Mouse (Mus musculus) adrenal gland, postnatal 25 days (tissue): ENCODE measurements around the gene Pramef17. TPM values are rescaled to one million over a fixed set of nuclear protein-coding genes. Genes with fewer than 3 reads are reported as not detected.
"Not testable (repeated sequence)": the region's sequence is repeated elsewhere in the genome, so short reads cannot be mapped to it uniquely, and the experiment has no call there.

Source experiments
- DNase-seq: peaks from one replicate; pipeline ENCODE4 v3.0.0; 2021; ENCODE audit warnings: mixed read lengths
- long read RNA-seq: library from polyadenylated mRNA; stranded (forward); transcript quantifications from one replicate; pipeline ENCODE4 v2.0.0, GENCODE M21; 2021
- total RNA-seq: library from RNA; stranded (reverse); gene quantifications from 2 replicates; pipeline ENCODE4 v1.2.3, GENCODE M21; 2021

The Pramef17 gene
- not detected in 2 replicates for total RNA-seq
- long read RNA-seq: 0 reads

GRCm38 (mm10) chr4:143994269-143994668 is at the start of gene Pramef17:
Gene Pramef17 (minus strand): TSS chr4:143994369.
- not testable (repeated sequence) for DNase-seq

GRCm38 (mm10) chr4:143988126-143988525 is 6.0 kb downstream of the Pramef17 start:
- DNase-seq: peak; percentile 17

- not testable (repeated sequence) for DNase-seq
Measured at GRCm38 (mm10) chr4:143987475-143987941, 6.7 kb downstream of the Pramef17 start.

- not testable (repeated sequence) for DNase-seq
Measured at GRCm38 (mm10) chr4:143985733-143986132, 8.4 kb downstream of the Pramef17 start.

- not testable (repeated sequence) for DNase-seq
Measured at GRCm38 (mm10) chr4:143985165-143985564, 9.0 kb downstream of the Pramef17 start.

GRCm38 (mm10) chr4:143983446-143983845 is 10.7 kb downstream of the Pramef17 start:
- not testable (repeated sequence) for DNase-seq

GRCm38 (mm10) chr4:143966850-143967249 is 27.3 kb downstream of the Pramef17 start, which contains the start of gene Gm13101:
Gene Gm13101 (minus strand): TSS chr4:143966950.
- not testable (repeated sequence) for DNase-seq

- not testable (repeated sequence) for DNase-seq
Measured at GRCm38 (mm10) chr4:143950916-143951315, 43.3 kb downstream of the Pramef17 start, which contains the start of gene Pramef25. Gene Pramef25 (minus strand): TSS chr4:143951016.

Other genes starting within 250 kb of the Pramef17 start
- gene Gm13023, start 205.0 kb downstream of the Pramef17 start, total RNA-seq: not detected in 2 replicates
- not detected in 2 replicates for gene Gm13084, start 178.3 kb downstream of the Pramef17 start, total RNA-seq
- gene Gm13103, start 147.9 kb downstream of the Pramef17 start, total RNA-seq: not detected in 2 replicates
- gene Pramef6, start 94.0 kb downstream of the Pramef17 start, total RNA-seq: not detected in 2 replicates
- not detected in 2 replicates for gene Pramef25, start 43.4 kb downstream of the Pramef17 start, total RNA-seq
- gene Gm13101, start 27.4 kb downstream of the Pramef17 start, total RNA-seq: not detected in 2 replicates
- gene Pramel4, start 64.8 kb upstream of the Pramef17 start, total RNA-seq: not detected in 2 replicates
- not detected in 2 replicates for gene Gm13102, start 112.1 kb upstream of the Pramef17 start, total RNA-seq
- gene Oog3, start 168.3 kb upstream of the Pramef17 start, total RNA-seq: not detected in 2 replicates
- not detected in 2 replicates for gene Oog2, start 196.3 kb upstream of the Pramef17 start, total RNA-seq
- not detected in 2 replicates for gene C87977, start 218.9 kb upstream of the Pramef17 start, total RNA-seq